8 mouse cellular contexts compared by ENCODE assay signal in genomic region chr2:173586118-173586968, GRCm38 (mm10). TPM values are rescaled to one million over a fixed set of nuclear protein-coding genes. Genes with fewer than 3 reads are reported as not detected.
DNase-seq lines count a peak whose midpoint lies in the region; ATAC-seq and TF ChIP-seq lines count a peak whose summit lies in the region.

No protein-coding gene starts in this region.

- H3K79me2 ChIP-seq in heart, adult 2 months (replicated peaks; ENCODE audit: control insufficient read depth, insufficient read depth, low read length), result no peaks in the 10 kb centered on the region

- H3K4me1 ChIP-seq in heart, adult 2 months (ENCODE audit: control insufficient read depth, insufficient read depth, low read length), result no peaks in the 10 kb centered on the region; the same call in 1 of the 2 replicates
- peaks cover 57% of the 10 kb centered on the region for H3K4me1 ChIP-seq in liver, embryonic 13.5 days (replicated peaks)
- H3K4me1 ChIP-seq in stomach, embryonic 15.5 days, result peaks cover 10% of the 10 kb centered on the region

- intact Hi-C loops in heart, adult 2 months (cut with DNase I), result loop anchor here (5.0 kb wide), 3 partner anchors 516 to 1316 kb away; partner anchors contain the start of gene Gnas

- H3K9me3 ChIP-seq in liver, embryonic 13.5 days (replicated peaks), result no peaks in the 10 kb centered on the region
- no peaks in the 10 kb centered on the region for H3K9me3 ChIP-seq in stomach, embryonic 15.5 days

- H3K27ac ChIP-seq in heart, adult 2 months, result no peak overlapping the region
- H3K27ac ChIP-seq in liver, embryonic 13.5 days, result no peak overlapping the region
- no peak overlapping the region; the same call in 1 of the 2 replicates for H3K27ac ChIP-seq in stomach, embryonic 15.5 days

- ATAC-seq in liver, embryonic 13.5 days (ENCODE audit: low read depth), result peak; percentile 70
- peak; percentile 57 for ATAC-seq in stomach, embryonic 15.5 days (ENCODE audit: insufficient read depth, low FRiP score, low read depth)

- peak; percentile 34 to 62 for DNase-seq in left cerebral cortex, adult 18-20 months (ENCODE audit: low spot score in 2 of 2)
- no peak for DNase-seq in left cerebral cortex, adult 11 months (ENCODE audit: low spot score)
- DNase-seq in embryo, embryonic 9.5 days (ENCODE audit: extremely low spot score), result peak; percentile 87
- DNase-seq in heart, adult 2 months, result peak; percentile 74 to 84
- peak; percentile 77 for DNase-seq in kidney, adult 18-20 months
- DNase-seq in liver, embryonic 13.5 days, result peak; percentile 78
- peak; percentile 82 for DNase-seq in naive thymus-derived CD4-positive, alpha-beta T cell, adult 2 months (ENCODE audit: low read depth)

- no peak; the same call in 1 of the 2 replicates for TF ChIP-seq CTCF in heart, adult 2 months (IDR thresholded peaks at IDR 0.05)

- H3K36me3 ChIP-seq in heart, adult 2 months (ENCODE audit: control insufficient read depth, insufficient read depth, low read length), result no peaks in the 10 kb centered on the region
- H3K36me3 ChIP-seq in liver, embryonic 13.5 days, result no peaks in the 10 kb centered on the region
- H3K36me3 ChIP-seq in stomach, embryonic 15.5 days, result no peaks in the 10 kb centered on the region

- no peak for TF ChIP-seq EP300 in heart, adult 2 months (IDR thresholded peaks at IDR 0.05; ENCODE audit: insufficient read depth, low read depth, low read length)

- no peaks in the 10 kb centered on the region; the same call in 1 of the 2 replicates for H3K27me3 ChIP-seq in heart, adult 2 months (ENCODE audit: control insufficient read depth, insufficient read depth, low read length)
- H3K27me3 ChIP-seq in liver, embryonic 13.5 days, result peaks cover 56% of the 10 kb centered on the region
- peaks cover 21% of the 10 kb centered on the region for H3K27me3 ChIP-seq in stomach, embryonic 15.5 days (replicated peaks)

- H3K9ac ChIP-seq in heart, adult 2 months (ENCODE audit: low read depth, low read length), result 0 out of 2 replicates have a peak overlapping the region, but pooled peaks have one; percentile 35
- peak overlapping the region; percentile 36 for H3K9ac ChIP-seq in liver, embryonic 13.5 days
- no peak overlapping the region; the same call in 1 of the 2 replicates for H3K9ac ChIP-seq in stomach, embryonic 15.5 days

- no peak for TF ChIP-seq POLR2A in heart, adult 2 months (IDR thresholded peaks at IDR 0.05; ENCODE audit: insufficient read depth, low read depth, low read length)

- 7% methylated on average over 68 of the region's 68 CpGs for WGBS in heart, adult 2 months
- WGBS in liver, embryonic 13.5 days (ENCODE audit: insufficient replicate concordance), result 2% methylated on average over 68 of the region's 68 CpGs
- 1% methylated on average over 68 of the region's 68 CpGs for WGBS in stomach, embryonic 15.5 days

- peak overlapping the region; percentile 63 for H3K4me2 ChIP-seq in liver, embryonic 13.5 days
- H3K4me2 ChIP-seq in stomach, embryonic 15.5 days, result peak overlapping the region; percentile 82

- peak overlapping the region; percentile 27; the same call in 1 of the 2 replicates for H3K4me3 ChIP-seq in heart, adult 2 months
- H3K4me3 ChIP-seq in liver, embryonic 13.5 days (replicated peaks), result peak overlapping the region; percentile 47
- H3K4me3 ChIP-seq in stomach, embryonic 15.5 days (replicated peaks), result peak overlapping the region; percentile 40

RNA-seq across cellular contexts. Expression of gene Ankrd60, which starts 8.2 kb away (rescaled TPM):
- total RNA-seq in left cerebral cortex, adult 18-20 months (2021), result not detected
- not detected for total RNA-seq in heart, adult 2 months (2021)
- polyA plus RNA-seq in heart, adult 2 months (2012; rRNA removed), result not detected in 2 replicates
- not detected in 2 replicates for polyA plus RNA-seq in liver, embryonic 13.5 days (2015; fragmentation: Nextera tagmentation; extraction: Ambion mirVana)
- polyA plus RNA-seq in stomach, embryonic 15.5 days (2015; fragmentation: Nextera tagmentation; extraction: Ambion mirVana), result not detected in 2 replicates
